Mouse (Mus musculus): ENCODE results near the gene Synj1.

The Synj1 gene

DNA sequence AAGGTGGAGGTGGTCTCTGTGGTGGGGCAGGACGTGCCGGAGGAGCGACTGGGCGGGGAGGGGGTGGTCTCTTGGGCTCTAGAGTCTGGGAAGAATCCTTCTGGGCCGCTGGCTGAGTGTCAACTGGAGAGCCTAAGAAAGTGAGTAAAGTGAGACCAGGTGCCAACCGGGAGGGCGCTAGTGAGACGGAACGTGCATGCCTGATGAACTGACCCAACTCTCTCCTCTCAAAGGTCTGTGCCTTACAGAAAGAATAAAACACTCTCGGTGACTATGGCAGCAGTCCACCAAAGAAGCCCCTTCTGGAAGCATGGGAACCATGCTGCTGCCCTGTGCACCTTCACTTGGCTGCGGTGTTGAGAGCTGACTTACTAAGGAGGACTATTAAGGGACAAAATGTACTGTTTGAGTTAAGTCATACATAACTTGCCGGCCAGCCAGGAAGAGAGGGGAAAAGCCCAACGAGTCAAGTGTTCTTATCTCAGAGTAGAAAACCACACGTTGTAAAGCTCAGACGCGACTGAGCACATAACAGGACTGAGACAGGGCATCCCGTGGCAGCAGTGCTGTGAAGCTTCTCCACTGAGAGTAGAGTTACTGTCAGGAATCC, 60.6 kb downstream of the Synj1 start:
- no peak for DNase-seq (ENCODE audit: low read depth, low spot score)

DNA sequence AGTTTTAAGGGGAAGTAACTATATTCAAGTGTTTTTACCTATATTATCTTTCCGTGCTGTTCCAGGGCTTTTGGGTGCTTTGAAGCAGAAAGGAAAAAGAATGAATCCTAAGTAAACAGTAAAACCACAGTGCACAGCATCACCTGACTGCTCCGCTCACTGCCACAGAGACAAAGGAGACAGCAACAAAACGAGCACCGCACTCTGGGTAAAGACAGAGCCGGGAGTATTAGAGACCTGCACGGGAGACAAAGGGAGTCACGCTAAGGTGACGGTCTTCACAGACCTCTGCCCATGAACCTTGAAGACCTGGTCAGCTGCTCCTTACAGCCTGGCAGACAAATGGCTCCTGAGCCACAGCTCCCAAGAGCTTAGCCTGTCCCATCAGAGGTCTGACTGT, 64.1 kb downstream of the Synj1 start:
- no peak for DNase-seq (ENCODE audit: low read depth, low spot score)

GRCm38 (mm10) chr16:90941246-90941645, 69.9 kb downstream of the Synj1 start:
- DNase-seq (ENCODE audit: low read depth, low spot score) = no peak

DNA sequence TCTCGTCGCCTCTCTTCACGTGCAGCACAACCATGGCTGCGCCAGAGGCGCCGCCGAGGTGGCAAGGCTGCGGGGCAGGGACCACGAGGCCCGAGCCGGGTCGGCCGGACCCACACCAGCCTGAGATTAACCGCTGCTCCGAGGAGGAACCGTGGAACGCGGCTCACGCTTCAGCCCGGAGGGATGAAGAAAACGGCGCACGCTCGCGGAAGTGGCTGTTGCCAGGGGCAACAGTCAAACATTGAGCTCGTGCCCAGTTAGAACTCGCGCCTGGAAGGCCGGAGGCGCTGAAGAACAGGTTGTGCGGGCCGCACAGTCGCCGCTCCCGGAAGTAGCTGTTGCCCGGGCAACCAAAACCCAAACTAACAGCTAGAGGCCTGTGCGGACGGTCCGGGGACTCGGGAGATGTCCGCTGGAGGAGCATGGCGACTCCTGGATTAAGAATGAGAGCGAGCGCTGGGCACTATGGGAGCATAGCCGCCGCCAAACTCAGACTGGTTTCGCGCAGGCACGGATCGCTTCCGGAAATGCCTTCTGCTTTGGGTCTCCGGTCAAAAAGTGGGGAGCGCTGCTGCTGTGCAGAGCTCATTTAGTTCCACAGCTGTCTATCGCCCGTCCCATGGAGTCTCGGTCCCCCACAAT, 76.3 kb downstream of the Synj1 start, which contains the start of gene Cfap298:
Gene Cfap298, minus strand, starts transcription at position 428 of the 642 bp plus-strand sequence.
- peak; percentile 99 for DNase-seq (ENCODE audit: low read depth, low spot score)

DNA sequence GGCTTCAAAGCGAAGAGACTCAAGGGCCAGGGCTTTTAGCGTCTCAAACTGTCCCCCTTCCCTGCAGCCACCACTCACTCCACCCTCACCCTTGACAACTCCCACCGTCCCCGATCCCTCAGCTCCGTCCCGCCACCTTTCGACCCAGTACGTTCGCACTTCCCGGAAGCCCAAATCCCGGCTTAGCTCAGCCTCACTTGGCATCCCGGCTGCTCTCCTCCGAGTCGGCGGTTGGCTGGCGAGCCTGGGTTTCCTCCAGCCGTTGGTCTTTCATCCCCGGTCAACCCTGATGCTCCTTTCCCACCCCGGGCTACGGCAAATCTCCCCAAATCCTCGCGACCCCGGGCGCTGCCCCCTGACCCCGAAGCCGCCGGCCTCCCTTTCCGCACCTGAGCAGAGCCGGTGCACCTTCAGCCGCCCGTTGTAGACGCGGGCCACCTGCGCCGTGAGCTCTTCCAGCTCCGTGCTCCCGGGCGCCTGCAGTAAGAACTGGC, 76.9 kb downstream of the Synj1 start:
- DNase-seq (ENCODE audit: low read depth, low spot score) = no peak

DNA sequence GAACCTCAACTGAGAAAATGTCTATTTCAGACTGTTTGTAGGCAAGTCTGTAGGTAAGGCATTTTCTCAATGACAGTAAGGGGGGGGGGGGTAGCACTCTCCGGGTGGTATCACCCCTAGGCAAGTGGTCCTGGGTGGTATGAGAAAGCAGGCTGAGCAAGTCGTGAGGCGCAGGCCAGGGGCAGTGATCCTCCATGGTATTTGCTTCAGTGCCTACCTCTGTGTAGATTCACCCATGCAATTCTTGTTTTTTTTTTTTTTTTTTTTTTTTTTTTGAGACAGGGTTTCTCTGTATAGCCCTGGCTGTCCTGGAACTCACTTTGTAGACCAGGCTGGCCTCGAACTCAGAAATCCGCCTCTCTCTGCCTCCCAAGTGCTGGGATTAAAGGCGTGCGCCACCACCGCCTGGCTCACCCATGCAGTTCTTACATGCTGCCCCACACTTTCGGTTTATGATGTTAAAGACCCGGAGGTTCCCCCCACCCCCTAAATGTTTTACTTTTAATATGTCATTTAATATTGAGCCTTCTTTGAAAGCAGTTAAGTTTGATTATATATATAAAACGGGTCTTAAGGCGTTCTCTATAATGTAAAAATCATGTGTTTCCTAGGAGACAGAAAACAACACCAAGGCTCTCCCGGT, 77.5 kb downstream of the Synj1 start:
- DNase-seq (ENCODE audit: low read depth, low spot score) = peak; percentile 21

- DNase-seq (ENCODE audit: low read depth, low spot score) = no peak
These were observed 83.7 kb downstream of the Synj1 start for GRCm38 (mm10) chr16:90927446-90927845.

GRCm38 (mm10) chr16:90925461-90925860, 85.6 kb downstream of the Synj1 start:
- peak; percentile 64 for DNase-seq (ENCODE audit: low read depth, low spot score)

- no peak for DNase-seq (ENCODE audit: low read depth, low spot score)
These were observed 86.3 kb downstream of the Synj1 start for GRCm38 (mm10) chr16:90924606-90925370.

DNA sequence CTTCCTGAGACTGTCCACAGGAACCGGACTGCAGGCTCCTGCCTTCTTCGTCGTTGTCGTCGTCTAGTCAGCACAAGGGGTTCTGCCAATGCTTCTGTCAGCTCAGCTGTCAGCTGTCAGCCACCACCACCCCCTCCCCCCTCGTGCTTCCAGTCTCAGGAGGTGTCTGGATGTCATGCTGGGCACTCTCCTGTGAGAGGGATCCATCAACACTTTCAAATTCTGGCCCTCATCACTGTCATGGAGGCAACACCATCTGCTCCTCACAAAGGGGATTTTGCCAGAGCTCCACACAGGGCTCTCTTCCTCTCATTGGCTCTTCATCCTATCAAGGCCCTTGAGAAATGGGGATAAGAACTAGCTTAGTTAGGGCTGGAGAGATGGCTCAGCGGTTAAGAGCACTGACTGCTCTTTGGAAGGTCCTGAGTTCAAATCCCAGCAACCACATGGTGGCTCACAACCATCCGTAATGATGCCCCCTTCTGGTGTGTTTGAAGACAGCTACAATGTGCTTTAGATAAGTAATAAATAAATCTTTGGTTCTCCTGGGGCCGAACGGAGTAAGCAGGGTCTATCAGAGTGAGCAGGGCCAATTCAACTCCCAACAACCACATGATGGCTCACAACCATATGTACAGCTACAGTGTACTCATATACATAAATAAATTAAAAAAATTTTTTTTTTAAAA, 89.5 kb downstream of the Synj1 start:
- DNase-seq (ENCODE audit: low read depth, low spot score) = no peak

DNA sequence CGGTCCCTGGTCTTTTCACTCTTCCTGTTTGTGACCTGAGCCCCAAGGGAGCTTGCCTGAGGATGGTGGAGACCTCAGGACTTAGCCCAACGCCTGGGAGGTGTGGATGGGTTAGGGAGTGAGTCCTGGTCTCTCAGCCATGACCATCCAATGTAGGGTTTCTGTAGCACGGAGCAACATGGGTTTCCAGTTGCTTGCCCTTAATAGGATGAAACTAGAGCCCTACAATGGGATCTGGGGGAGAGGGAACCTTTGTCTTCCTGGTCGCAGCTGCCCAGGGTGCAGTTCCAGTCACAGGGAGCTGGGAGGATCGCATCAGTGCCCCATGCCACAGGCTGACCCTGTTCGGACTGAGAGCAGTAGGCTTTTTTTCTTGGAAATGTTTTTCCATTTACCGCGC, 94.0 kb downstream of the Synj1 start:
- no peak for DNase-seq (ENCODE audit: low read depth, low spot score)

DNA sequence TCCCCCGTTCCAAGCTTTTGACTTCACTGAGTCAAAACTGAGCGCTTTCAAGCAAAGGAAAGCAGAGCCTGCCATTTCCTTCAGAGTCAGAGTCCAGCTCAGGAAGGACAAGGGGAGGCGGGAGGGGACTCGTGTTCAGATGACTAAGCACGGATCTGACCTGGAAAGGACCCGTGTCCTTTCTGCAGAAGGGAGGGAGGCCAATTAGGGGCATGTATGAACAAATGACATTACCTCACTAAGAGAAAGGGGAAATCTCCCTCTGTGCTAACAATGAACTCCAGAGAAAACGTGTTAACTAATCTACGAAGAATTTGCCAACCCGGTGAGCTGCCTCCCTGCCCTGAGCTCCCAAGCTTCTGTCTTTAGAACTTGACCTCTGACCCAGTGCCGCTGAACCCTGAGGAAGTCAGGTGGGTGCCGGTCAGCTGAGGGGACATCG, 95.0 kb downstream of the Synj1 start:
- DNase-seq (ENCODE audit: low read depth, low spot score) = no peak

DNA sequence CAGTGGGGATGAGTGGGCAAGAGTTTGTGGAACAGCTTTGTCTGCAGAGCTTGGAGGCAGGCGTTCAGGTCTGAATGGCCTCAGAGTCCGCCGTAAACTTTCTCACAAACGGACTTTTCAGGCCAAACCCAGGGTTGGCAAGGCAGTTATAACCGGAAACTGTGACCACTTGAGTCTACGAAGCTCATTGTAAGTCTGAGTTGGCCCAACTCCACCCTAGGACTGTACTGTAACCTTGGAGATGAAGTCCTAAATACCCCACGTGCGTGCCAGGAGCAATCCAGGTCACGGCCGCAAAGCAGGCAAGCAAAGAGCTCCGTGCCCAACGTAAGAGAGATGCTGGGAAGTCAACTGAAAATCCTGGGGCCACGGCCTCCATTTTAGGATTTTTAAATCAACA, 99.3 kb downstream of the Synj1 start:
- no peak for DNase-seq (ENCODE audit: low read depth, low spot score)

DNA sequence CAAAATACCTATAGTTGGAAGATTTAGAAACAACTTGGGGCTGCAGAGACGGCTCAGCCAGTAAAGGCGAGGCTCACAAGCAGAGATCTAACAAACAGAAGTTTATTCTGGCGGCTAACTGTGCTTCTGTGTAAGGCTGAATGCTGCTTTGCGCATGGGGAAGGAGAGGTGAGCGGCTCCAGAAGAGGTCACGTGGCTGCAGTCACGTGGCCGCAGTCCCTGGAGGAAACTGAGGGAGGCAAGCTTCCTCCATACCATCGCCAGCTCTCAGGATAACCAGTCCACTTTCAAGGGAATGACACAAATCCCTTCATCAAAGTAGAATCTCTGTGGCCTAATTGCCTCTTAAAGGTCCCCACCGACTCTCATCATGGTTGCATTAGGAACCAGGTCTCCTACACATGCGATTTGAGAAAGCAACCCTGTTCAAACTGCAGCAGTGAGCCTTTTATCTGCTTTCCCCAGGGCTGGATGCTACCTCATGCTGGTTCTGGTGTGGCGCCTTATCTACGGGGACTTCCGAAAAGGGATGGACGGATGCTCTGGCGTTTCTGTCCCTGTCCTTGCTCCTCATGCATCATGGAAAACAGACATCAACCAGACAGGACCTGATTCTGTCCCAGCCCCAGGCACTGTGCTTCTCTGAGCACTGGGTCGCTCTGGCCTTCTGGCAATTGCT, 100.1 kb downstream of the Synj1 start:
- DNase-seq (ENCODE audit: low read depth, low spot score) = no peak

GRCm38 (mm10) chr16:90907250-90907649, 103.9 kb downstream of the Synj1 start:
- no peak for DNase-seq (ENCODE audit: low read depth, low spot score)

DNA sequence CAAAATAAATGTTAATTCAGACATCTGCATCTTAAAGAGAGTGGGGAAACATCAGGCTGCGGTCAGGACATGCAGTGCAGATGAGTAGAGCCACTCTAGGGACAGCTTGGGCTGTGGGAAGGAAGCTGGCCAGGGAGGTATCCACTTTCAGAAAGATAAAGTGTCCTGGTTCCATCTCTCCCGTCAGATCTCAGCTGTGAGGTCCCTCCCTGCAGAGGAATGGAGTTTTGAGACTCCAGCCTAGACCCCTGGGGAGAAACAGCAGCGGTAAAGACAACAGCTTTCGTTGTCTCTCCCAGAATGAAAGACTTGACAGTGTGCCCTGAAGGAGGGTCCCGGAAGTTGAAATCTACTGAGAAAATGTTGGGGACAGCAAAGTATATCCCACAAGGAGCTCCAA, 107.8 kb downstream of the Synj1 start:
- DNase-seq (ENCODE audit: low read depth, low spot score) = no peak

DNA sequence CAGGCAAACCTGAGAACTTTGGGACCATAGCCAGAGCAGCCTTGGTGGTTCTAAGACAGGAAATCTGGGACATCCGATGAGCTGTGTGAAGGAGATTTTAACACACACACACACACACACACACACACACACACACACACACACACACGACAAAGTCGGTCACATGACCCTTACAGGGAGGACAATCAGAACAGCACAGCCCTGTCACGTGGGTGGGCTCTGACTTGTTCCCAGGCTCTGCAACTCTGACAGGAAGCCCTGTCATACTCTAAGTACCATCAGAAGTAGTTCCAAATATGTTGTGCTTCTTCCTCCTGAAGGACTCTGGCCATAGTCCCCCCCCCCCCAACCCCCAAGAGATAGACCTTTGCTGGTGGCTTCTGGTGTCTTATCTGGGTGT, 109.7 kb downstream of the Synj1 start:
- DNase-seq (ENCODE audit: low read depth, low spot score) = no peak

DNA sequence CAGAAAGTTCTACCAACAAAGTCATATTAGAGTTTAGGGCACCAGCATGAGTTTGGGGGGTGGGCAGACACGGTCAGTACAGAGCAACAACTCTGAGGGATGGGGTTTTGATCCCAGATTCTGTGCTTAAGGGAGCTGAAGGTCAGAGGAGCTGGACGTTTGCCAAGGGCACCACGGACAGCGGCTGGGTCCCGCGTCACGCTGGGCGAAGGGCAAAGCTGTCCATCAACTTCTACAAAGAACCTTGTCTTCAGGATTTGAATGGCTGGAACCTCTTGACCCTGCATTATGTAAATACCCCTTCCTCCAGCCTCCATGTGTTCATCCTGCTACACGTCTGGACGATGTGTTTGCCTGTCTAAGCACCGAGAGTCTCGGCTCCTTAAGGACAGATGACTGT, 111.6 kb downstream of the Synj1 start:
- no peak for DNase-seq (ENCODE audit: low read depth, low spot score)

- DNase-seq (ENCODE audit: low read depth, low spot score) = no peak
These were observed 113.5 kb downstream of the Synj1 start for GRCm38 (mm10) chr16:90897651-90898050.

DNA sequence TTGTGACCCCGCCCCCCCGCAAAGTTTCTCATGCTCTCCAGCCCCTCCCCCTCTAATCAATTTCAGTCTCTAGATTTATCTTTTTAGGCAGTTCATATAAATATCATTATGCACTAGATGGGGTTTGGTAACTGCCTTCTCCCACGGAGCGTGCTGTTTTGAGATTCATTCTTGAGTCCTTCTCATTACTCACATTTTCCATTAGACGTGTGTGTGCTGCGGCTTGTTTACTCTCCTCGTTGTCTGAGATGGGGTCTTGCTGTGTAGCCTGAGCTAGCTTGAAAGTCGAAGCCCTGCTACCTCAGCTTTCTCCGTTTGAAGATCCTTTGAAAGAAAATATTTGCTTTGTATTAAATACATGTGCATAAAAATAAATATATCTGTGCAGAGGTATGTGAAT, 117.3 kb downstream of the Synj1 start:
- no peak for DNase-seq (ENCODE audit: low read depth, low spot score)

GRCm38 (mm10) chr16:90893019-90893418, 118.1 kb downstream of the Synj1 start:
- no peak for DNase-seq (ENCODE audit: low read depth, low spot score)
